Mouse (Mus musculus) CH12.LX (cell line): ENCODE measurements around the gene Sgsm3. TPM values are rescaled to one million over a fixed set of nuclear protein-coding genes. Genes with fewer than 3 reads are reported as not detected.

Experiments used
- DNase-seq: peaks from one replicate; pipeline ENCODE4 v3.0.0-alpha.2; 2013; ENCODE audit errors: extremely low read depth
- H3K27ac ChIP-seq: 2 replicates; pipeline ENCODE4 v1.5.1; 2012; ENCODE audit warnings: low read depth, mild to moderate bottlenecking, control low read depth, moderate library complexity; ENCODE audit not compliant: insufficient read depth
- H3K27me3 ChIP-seq: replicated peaks from 2 replicates; pipeline ENCODE3; 2012; ENCODE audit warnings: inconsistent platforms
- H3K36me3 ChIP-seq, 2 experiments: replicated peaks in 1 of 2; 2 replicates each; pipeline versions ENCODE3 to v1.6.1; 2012; ENCODE audit warnings: inconsistent platforms in 1 of 2, low read length in 1 of 2, mild to moderate bottlenecking in 1 of 2, mixed read lengths in 1 of 2, moderate library complexity in 1 of 2; ENCODE audit not compliant: control insufficient read depth in 1 of 2, insufficient read depth in 1 of 2
- H3K4me1 ChIP-seq, 2 experiments: 2 replicates each; pipeline ENCODE4 v1.6.1; 2012; ENCODE audit warnings: inconsistent platforms in 1 of 2, moderate library complexity in 1 of 2; ENCODE audit not compliant: insufficient read depth in 2 of 2, control insufficient read depth in 1 of 2
- H3K4me2 ChIP-seq: 2 replicates; pipeline ENCODE4 v1.6.1; 2012; ENCODE audit warnings: low read depth, mild to moderate bottlenecking, control low read depth; ENCODE audit not compliant: poor library complexity, insufficient read depth, severe bottlenecking
- H3K4me3 ChIP-seq, 3 experiments: fragments of 150-350 bp in 1 of 3; sonication (generic) in 1 of 3; replicated peaks in 1 of 3; 2 replicates each; pipeline versions ENCODE3 to v1.5.1; 2011 to 2012; ENCODE audit warnings: low read depth in 2 of 3, low read length in 2 of 3, mild to moderate bottlenecking in 2 of 3, moderate library complexity in 2 of 3, control low read depth in 1 of 3, improper control_type of control experiment in 1 of 3, inconsistent platforms in 1 of 3, mixed read lengths in 1 of 3; ENCODE audit not compliant: poor library complexity in 1 of 3
- H3K79me2 ChIP-seq: replicated peaks from 2 replicates; pipeline ENCODE4 v1.6.1; 2012; ENCODE audit warnings: mild to moderate bottlenecking, moderate library complexity; ENCODE audit not compliant: control insufficient read depth, poor library complexity, insufficient read depth, severe bottlenecking; ENCODE audit errors: extremely low read depth
- H3K9ac ChIP-seq: 2 replicates; pipeline ENCODE4 v1.6.1; 2012; ENCODE audit warnings: low read depth, mild to moderate bottlenecking, control low read depth, moderate library complexity; ENCODE audit not compliant: insufficient read depth
- H3K9me3 ChIP-seq: replicated peaks from 2 replicates; pipeline ENCODE3; 2012; ENCODE audit warnings: low read length, inconsistent platforms, mixed read lengths
- BHLHE40 ChIP-seq: IDR thresholded peaks from 2 replicates; pipeline ENCODE4 v1.6.1; 2011; ENCODE audit warnings: mild to moderate bottlenecking, low read depth, low read length, improper control_type of control experiment
- CTCF ChIP-seq, 2 experiments: IDR thresholded peaks in 1 of 2; conservative IDR thresholded peaks in 1 of 2; 2 replicates each; pipeline ENCODE4 v1.5.1; 2011 to 2012; ENCODE audit warnings: low read depth in 2 of 2, low read length in 2 of 2, improper control_type of control experiment in 1 of 2, inconsistent platforms in 1 of 2, mild to moderate bottlenecking in 1 of 2, moderate library complexity in 1 of 2
- IRF4 ChIP-seq: IDR thresholded peaks from 2 replicates; pipeline ENCODE4 v1.6.1; 2014; ENCODE audit warnings: low read depth, mild to moderate bottlenecking, inconsistent platforms, low read length, improper control_type of control experiment
- JUND ChIP-seq: conservative IDR thresholded peaks from 2 replicates; pipeline ENCODE4 v1.6.1; 2011; ENCODE audit warnings: low read depth, low read length, improper control_type of control experiment
- MAX ChIP-seq: IDR thresholded peaks from 2 replicates; pipeline ENCODE4 v1.6.1; 2011; ENCODE audit warnings: low read length, improper control_type of control experiment
- MEF2A ChIP-seq: IDR thresholded peaks from 2 replicates; pipeline ENCODE4 v1.6.1; 2014; ENCODE audit warnings: low read depth, mild to moderate bottlenecking, inconsistent platforms, low read length, improper control_type of control experiment, borderline replicate concordance
- POLR2A ChIP-seq: IDR thresholded peaks from 2 replicates; pipeline ENCODE4 v1.6.1; 2011; ENCODE audit warnings: low read depth, mild to moderate bottlenecking, improper control_type of control experiment, low read length
- POLR2AphosphoS2 ChIP-seq: IDR thresholded peaks from 2 replicates; pipeline ENCODE4 v1.6.1; 2011; ENCODE audit warnings: low read depth, low read length, improper control_type of control experiment
- SMC3 ChIP-seq: IDR thresholded peaks from 2 replicates; pipeline ENCODE4 v1.6.1; 2011; ENCODE audit warnings: low read depth, low read length, improper control_type of control experiment
- TCF12 ChIP-seq: IDR thresholded peaks from 2 replicates; pipeline ENCODE4 v1.6.1; 2014; ENCODE audit warnings: low read depth, mild to moderate bottlenecking, inconsistent platforms, low read length, improper control_type of control experiment
- UBTF ChIP-seq: IDR thresholded peaks from 2 replicates; pipeline ENCODE4 v1.6.1; 2012; ENCODE audit warnings: low read depth, mild to moderate bottlenecking, inconsistent platforms, low read length, improper control_type of control experiment, moderate library complexity
- USF1 ChIP-seq: IDR thresholded peaks from 2 replicates; pipeline ENCODE4 v1.6.1; 2014; ENCODE audit warnings: low read depth, mild to moderate bottlenecking, inconsistent platforms, low read length, improper control_type of control experiment
- USF2 ChIP-seq: conservative IDR thresholded peaks from 2 replicates; pipeline ENCODE4 v1.6.1; 2011; ENCODE audit warnings: low read depth, low read length, improper control_type of control experiment
- ZC3H11A ChIP-seq: IDR thresholded peaks from 2 replicates; pipeline ENCODE4 v1.6.1; 2012; ENCODE audit warnings: low read depth, mild to moderate bottlenecking, inconsistent platforms, low read length, improper control_type of control experiment
- ZKSCAN1 ChIP-seq: IDR thresholded peaks from 2 replicates; pipeline ENCODE4 v1.6.1; 2012; ENCODE audit warnings: low read depth, inconsistent platforms, low read length, improper control_type of control experiment, borderline replicate concordance
- dilution Hi-C: fragments of 300-500 bp; cut with MboI; formaldehyde crosslinking; loops from 2 replicates; pipeline ENCODE4 v1.14.3; 2020; ENCODE audit warnings: low sequenced_read_pairs; ENCODE audit not compliant: extremely low pct_unique_long_range_greater_than_20kb, extremely low pct_ligation_motif_present
- in situ Hi-C: fragments of 300-500 bp; cut with MboI; formaldehyde crosslinking; loops from 3 replicates; pipeline ENCODE4 v1.14.3; 2019; ENCODE audit warnings: low sequenced_read_pairs, low pct_ligation_motif_present, low pct_unique_long_range_greater_than_20kb, mixed read lengths
- polyA plus RNA-seq: library from polyadenylated mRNA; unstranded; fragments of >175 nt; gene quantifications from 2 replicates; pipeline ENCODE4 v1.2.1, GENCODE M21; 2012; ENCODE audit warnings: low read depth; ENCODE audit not compliant: insufficient read length
- total RNA-seq, 2 experiments: library from RNA; depleted of rRNA; stranded (reverse); fragments of 300-350 nt in 1 of 2; fragments of >200 nt in 1 of 2; gene quantifications; 2 replicates each; pipeline ENCODE4 v1.2.3; 2012 to 2014

Gene Sgsm3
- total and polyA plus RNA-seq, 3 experiments: 14.4 to 25.5 (median 15.0) TPM

GRCm38 (mm10) chr15:80997077-80997476, 19.5 kb downstream of the Sgsm3 start:
- H3K27me3 ChIP-seq: no peaks in the 10 kb centered on the region
- no peak overlapping the region for H3K27ac ChIP-seq
- H3K9ac ChIP-seq: no peak overlapping the region
- H3K4me2 ChIP-seq: no peak overlapping the region
- dilution Hi-C loops (no loop called here), in situ Hi-C loops (no loop called here)
- peaks cover 0 to 12% of the 10 kb centered on the region in 2 experiments for H3K36me3 ChIP-seq
- H3K4me1 ChIP-seq: peaks cover 0 to 15% of the 10 kb centered on the region in 2 experiments; a peak in 1 of 4 replicates
- H3K4me3 ChIP-seq: no peak overlapping the region
- DNase-seq: no peak
- no peak for TF ChIP-seq POLR2A
- no peak for TF ChIP-seq ZKSCAN1
- TF ChIP-seq USF2: no peak
- TF ChIP-seq SMC3: no peak
- no peak for TF ChIP-seq IRF4
- no peak for TF ChIP-seq USF1
- no peak for TF ChIP-seq POLR2AphosphoS2
- H3K9me3 ChIP-seq: no peaks in the 10 kb centered on the region
- no peaks in the 10 kb centered on the region for H3K79me2 ChIP-seq

GRCm38 (mm10) chr15:81000419-81001138, 23.0 kb downstream of the Sgsm3 start:
- Histone ChIP-seq H3K27ac (no peak overlapping the region), H3K4me3 (no peak overlapping the region), H3K4me1 (peaks cover 0 to 15% of the 10 kb centered on the region in 2 experiments; a peak in 1 of 4 replicates), H3K9me3 (no peaks in the 10 kb centered on the region), H3K79me2 (no peaks in the 10 kb centered on the region), H3K27me3 (no peaks in the 10 kb centered on the region), H3K4me2 (no peak overlapping the region), H3K36me3 (peaks cover 14 to 30% of the 10 kb centered on the region in 2 experiments), H3K9ac (no peak overlapping the region)
- no peak for DNase-seq
- in situ Hi-C loops (no loop called here), dilution Hi-C loops (no loop called here)
- no peak for TF ChIP-seq MEF2A
- no peak for TF ChIP-seq IRF4
- TF ChIP-seq USF1: no peak
- TF ChIP-seq UBTF: no peak
- no peak for TF ChIP-seq POLR2A
- TF ChIP-seq BHLHE40: no peak

- dilution Hi-C loops: no loop called here
- no peak overlapping the region for H3K9ac ChIP-seq
- in situ Hi-C loops: no loop called here
- H3K27ac ChIP-seq: no peak overlapping the region
- H3K4me1 ChIP-seq: no peaks in the 10 kb centered on the region
- no peak for DNase-seq
- no peaks in the 10 kb centered on the region for H3K79me2 ChIP-seq
- no peak overlapping the region for H3K4me3 ChIP-seq
- TF ChIP-seq ZC3H11A (no peak), MAX (no peak), IRF4 (no peak), USF2 (no peak), CTCF (conservative IDR thresholded peaks at IDR 0.05 in 1 of 2, IDR thresholded peaks at IDR 0.05 in 1 of 2; ENCODE audit: low read depth in 2 of 2, low read length in 2 of 2) (no peak), JUND (no peak), TCF12 (no peak), POLR2AphosphoS2 (no peak), SMC3 (no peak)
- H3K36me3 ChIP-seq: peaks cover 55 to 85% of the 10 kb centered on the region in 2 experiments
- no peaks in the 10 kb centered on the region for H3K9me3 ChIP-seq
- H3K27me3 ChIP-seq: no peaks in the 10 kb centered on the region
- no peak overlapping the region for H3K4me2 ChIP-seq
These were observed 28.7 kb downstream of the Sgsm3 start for GRCm38 (mm10) chr15:81006127-81006735.
